Mouse (Mus musculus): ENCODE measurements at regions not wholly inside any gene's neighbourhood (a gene's known extent, or its start where the extent isn't known, plus 50 kb on each side); places are given as distances from the start of the nearest gene placed in this dataset.
A peak's percentile ranks its signal among the peaks of the same experiment; 100 is the strongest.

DNA sequence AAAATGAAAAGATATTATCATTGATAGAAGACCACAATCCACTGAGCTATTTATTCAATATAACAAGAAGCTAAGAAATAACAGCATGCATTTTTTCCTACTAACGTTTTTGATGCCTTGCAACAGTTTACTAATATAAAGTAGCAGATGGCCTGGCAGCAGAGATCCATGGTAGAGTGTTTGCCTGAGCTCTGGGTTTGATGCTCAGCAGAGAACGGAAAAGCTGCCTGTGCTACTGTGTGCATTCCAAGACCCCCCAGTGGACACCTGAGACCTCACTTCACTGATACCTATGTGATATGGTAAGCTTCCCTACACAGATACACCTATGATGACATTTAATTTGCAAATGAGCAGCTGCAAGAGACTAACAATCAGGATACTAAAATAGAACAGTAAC is 95.6 kb upstream of the Acvr2a start:
- DNase-seq (ENCODE audit: low spot score in 2 of 2), result no peak

DNA sequence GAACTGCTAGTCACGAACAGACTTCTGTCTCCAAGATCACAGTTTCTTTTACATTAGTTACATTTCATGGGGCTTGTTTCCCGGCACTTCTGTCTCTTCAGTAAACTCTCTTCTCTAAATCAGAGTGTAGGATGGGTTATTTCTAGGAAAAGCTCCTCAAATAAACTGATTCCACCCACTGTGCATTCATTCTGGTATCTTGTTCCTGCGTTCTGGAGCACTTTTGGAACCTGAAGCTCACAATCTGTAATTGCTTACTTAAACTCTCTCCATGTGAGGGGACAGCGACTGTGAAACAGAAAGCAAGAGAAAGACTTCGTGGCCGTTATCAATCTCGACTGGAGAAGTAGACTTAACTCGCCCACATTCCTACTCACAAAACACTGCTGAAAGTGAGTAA is 83.1 kb upstream of the Acvr2a start:
- peak; percentile 7 to 28 for DNase-seq (ENCODE audit: low spot score in 2 of 2)

DNA sequence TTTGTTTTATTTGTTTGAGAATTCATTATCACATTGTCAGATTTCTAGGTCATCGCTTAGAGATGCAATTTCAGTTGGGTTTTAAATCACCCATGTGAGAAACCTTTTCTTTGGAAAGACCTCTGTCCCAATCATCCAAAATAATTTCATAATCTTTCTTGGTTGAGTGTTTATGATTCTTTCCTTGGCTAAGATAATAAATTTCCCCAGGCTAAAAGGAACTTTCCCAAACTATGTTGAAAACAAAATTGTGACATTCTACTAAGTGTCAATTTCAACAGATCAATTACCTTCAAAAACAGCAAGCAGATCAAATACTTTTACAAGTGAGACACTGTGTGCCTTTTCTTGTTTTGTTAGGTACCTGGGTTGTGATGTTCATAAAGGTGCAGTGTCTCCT is 80.0 kb upstream of the Acvr2a start:
- no peak for DNase-seq (ENCODE audit: low spot score in 2 of 2)

DNA sequence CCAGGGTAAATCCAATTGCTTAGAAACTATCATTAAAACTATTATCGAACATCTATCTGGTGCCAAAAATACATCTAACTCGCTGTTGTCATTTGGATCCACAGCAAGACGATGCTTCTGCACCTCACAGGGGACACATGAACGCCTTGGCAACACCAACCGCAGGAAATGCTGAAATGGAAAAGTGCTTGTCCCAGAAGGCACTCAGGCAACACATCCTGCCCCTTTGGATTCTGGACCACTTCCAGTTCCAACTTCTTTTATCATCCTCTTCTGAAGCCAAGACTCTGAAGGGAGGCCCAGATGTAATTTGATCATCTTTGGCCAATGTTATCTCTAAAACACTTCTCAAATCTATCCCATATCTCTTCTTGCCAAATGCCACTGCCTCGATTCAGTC is 79.4 kb upstream of the Acvr2a start:
- DNase-seq (ENCODE audit: low spot score in 2 of 2), result no peak

DNA sequence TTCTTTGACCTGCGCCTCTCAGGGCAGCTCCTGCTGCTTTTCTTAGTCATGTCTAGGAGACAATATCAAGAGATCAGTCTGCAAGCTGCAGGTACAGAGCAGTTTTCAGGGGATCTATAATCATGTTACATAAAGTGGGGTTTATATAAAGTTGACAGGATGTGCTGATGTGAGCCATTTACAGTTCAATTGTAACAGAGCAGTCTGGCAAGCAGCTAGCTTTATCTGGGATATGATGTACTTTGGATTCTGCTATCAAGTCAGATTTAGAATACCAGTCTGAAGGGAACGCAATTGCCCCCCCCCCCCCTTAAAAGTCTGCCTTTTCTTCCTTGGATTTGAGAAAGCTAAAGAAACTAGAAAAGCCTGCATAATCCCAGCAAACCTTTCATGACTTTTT is 77.6 kb upstream of the Acvr2a start:
- DNase-seq (ENCODE audit: low spot score in 2 of 2), result no peak
